Comparison of ENCODE assay signal across 11 mouse cellular contexts in genomic region chr17:47600601-47601388, GRCm38 (mm10). TPM values are rescaled to one million over a fixed set of nuclear protein-coding genes. Genes with fewer than 3 reads are reported as not detected.
DNase-seq lines count a peak whose midpoint lies in the region; ATAC-seq lines count a peak whose summit lies in the region.
"Had no signal": no experiment of that assay in that cellular context is flagged by ENCODE, and none has a peak within 500 bp of the region (broad histone marks: within the 10 kb centered on the region; RNA-seq: fewer than 3 reads in every experiment).

No protein-coding gene starts in this region.

- no peak for ATAC-seq in liver, embryonic 11.5 days (replicated peaks; ENCODE audit: low FRiP score)
- ATAC-seq in limb, embryonic 15.5 days (ENCODE audit: insufficient number of reproducible peaks, low FRiP score, low TSS enrichment, low read depth) = no peak

- H3K4me3 ChIP-seq in liver, embryonic 11.5 days (ENCODE audit: low read depth, low read length) = no peak overlapping the region
- H3K4me3 ChIP-seq in limb, embryonic 15.5 days = no peak overlapping the region
- H3K4me3 ChIP-seq: limb, embryonic 13.5 days had no signal

- H3K9me3 ChIP-seq in liver, embryonic 11.5 days (ENCODE audit: control insufficient read depth, low read length) = no peaks in the 10 kb centered on the region
- no peaks in the 10 kb centered on the region for H3K9me3 ChIP-seq in limb, embryonic 15.5 days
- H3K9me3 ChIP-seq: limb, embryonic 13.5 days had no signal

- peak overlapping the region; percentile 99; the same call in 1 of the 2 replicates for H3K27ac ChIP-seq in liver, embryonic 11.5 days (ENCODE audit: low read depth, low read length)
- H3K27ac ChIP-seq in limb, embryonic 15.5 days = peak overlapping the region; percentile 69

- H3K27me3 ChIP-seq in liver, embryonic 11.5 days (replicated peaks; ENCODE audit: control insufficient read depth, insufficient read depth, low read length) = no peaks in the 10 kb centered on the region
- H3K27me3 ChIP-seq in limb, embryonic 15.5 days = no peaks in the 10 kb centered on the region
- H3K27me3 ChIP-seq: limb, embryonic 13.5 days had no signal

- H3K9ac ChIP-seq in liver, embryonic 11.5 days (ENCODE audit: low read depth, low read length) = no peak overlapping the region
- no peak overlapping the region for H3K9ac ChIP-seq in limb, embryonic 15.5 days
- H3K9ac ChIP-seq: limb, embryonic 13.5 days had no signal

- peaks cover 39% of the 10 kb centered on the region for H3K4me1 ChIP-seq in liver, embryonic 11.5 days (replicated peaks; ENCODE audit: control insufficient read depth, insufficient read depth, low read length)
- H3K4me1 ChIP-seq in limb, embryonic 15.5 days = peaks cover 30% of the 10 kb centered on the region

- H3K4me2 ChIP-seq in liver, embryonic 11.5 days = no peak overlapping the region
- H3K4me2 ChIP-seq in limb, embryonic 15.5 days = no peak overlapping the region
- H3K4me2 ChIP-seq: limb, embryonic 13.5 days had no signal

- intact Hi-C loops in left cerebral cortex, postnatal 4 days (cut with DNase I) = loop anchor here (10.0 kb wide), 1 partner anchor 216 kb away; the partner anchor contains the start of gene Guca1b

- WGBS in liver, embryonic 11.5 days = 85% methylated on average over 13 of the region's 13 CpGs
- 87% methylated on average over 13 of the region's 13 CpGs for WGBS in limb, embryonic 15.5 days

- H3K36me3 ChIP-seq in liver, embryonic 11.5 days (ENCODE audit: control insufficient read depth, insufficient read depth, low read length) = peaks cover 73% of the 10 kb centered on the region
- H3K36me3 ChIP-seq in limb, embryonic 15.5 days = peaks cover 86% of the 10 kb centered on the region

- DNase-seq in liver, embryonic 11.5 days (ENCODE audit: low spot score) = no peak
- DNase-seq in liver (no peak), adipocyte (ENCODE audit: low spot score) (no peak)
- DNase-seq in T-cell, adult 2 months (ENCODE audit: low spot score) = peak; percentile 72
- peak; percentile 42 to 53 for DNase-seq in thymus, postnatal 10 days (ENCODE audit: low spot score in 2 of 2)
- DNase-seq in left cerebral cortex, adult 18-20 months (ENCODE audit: low spot score in 2 of 2) = no peak
- no peak for DNase-seq in left cerebral cortex, postnatal 4 days
- DNase-seq: kidney, adult 9 months; midbrain, embryonic 14.5 days had no signal

RNA-seq across cellular contexts. Expression of gene Bysl, which starts 10.5 kb away (rescaled TPM):
- 43.1 and 45.9 TPM in 2 replicates for polyA plus RNA-seq in liver, embryonic 11.5 days (2014; fragmentation: Nextera tagmentation; extraction: Ambion mirVana)
- polyA plus RNA-seq in limb, embryonic 15.5 days (2015; fragmentation: Nextera tagmentation; extraction: Ambion mirVana) = 24.1 and 26.3 TPM in 2 replicates
- 10 to 100 TPM; 18.3 to 18.7 TPM for total RNA-seq in left cerebral cortex, adult 18-20 months (2021)
- total RNA-seq in left cerebral cortex, postnatal 4 days (2021) = 10 to 100 TPM; 28.6 TPM

RNA-seq across cellular contexts. Expression of gene Med20, which starts 10.6 kb away (rescaled TPM):
- 48.9 and 53.3 TPM in 2 replicates for polyA plus RNA-seq in liver, embryonic 11.5 days (2014; fragmentation: Nextera tagmentation; extraction: Ambion mirVana)
- 48.9 and 53.2 TPM in 2 replicates for polyA plus RNA-seq in limb, embryonic 15.5 days (2015; fragmentation: Nextera tagmentation; extraction: Ambion mirVana)
- total RNA-seq in left cerebral cortex, adult 18-20 months (2021) = 10 to 100 TPM; 33.0 to 33.5 TPM
- total RNA-seq in left cerebral cortex, postnatal 4 days (2021) = 10 to 100 TPM; 29.2 to 30.3 TPM

RNA-seq across cellular contexts. Expression of gene Gm20517, which starts 10.6 kb away (rescaled TPM):
- 1.5 and 2.5 TPM in 2 replicates for polyA plus RNA-seq in liver, embryonic 11.5 days (2014; fragmentation: Nextera tagmentation; extraction: Ambion mirVana)
- polyA plus RNA-seq in limb, embryonic 15.5 days (2015; fragmentation: Nextera tagmentation; extraction: Ambion mirVana) = 0.99 and 2.4 TPM in 2 replicates
- total RNA-seq in left cerebral cortex, adult 18-20 months (2021) = 1 to 10 TPM; 3.3 to 8.3 TPM
- 1 to 10 TPM; 4.8 to 6.6 TPM for total RNA-seq in left cerebral cortex, postnatal 4 days (2021)

RNA-seq across cellular contexts. Expression of gene Usp49, which starts 29.7 kb away (rescaled TPM):
- polyA plus RNA-seq in liver, embryonic 11.5 days (2014; fragmentation: Nextera tagmentation; extraction: Ambion mirVana) = 4.1 and 4.8 TPM in 2 replicates
- 3.0 and 4.0 TPM in 2 replicates for polyA plus RNA-seq in limb, embryonic 15.5 days (2015; fragmentation: Nextera tagmentation; extraction: Ambion mirVana)
- 10 to 100 TPM in 1 of 2 experiments, 1 to 10 TPM in 1; 8.0 to 11.3 TPM for total RNA-seq in left cerebral cortex, adult 18-20 months (2021)
- total RNA-seq in left cerebral cortex, postnatal 4 days (2021) = 10 to 100 TPM; 23.3 to 26.2 TPM

Comparison
In these comparisons a context has a peak if more than half of its experiments do, and no peak if none do; other contexts are left out.
1. DNase-seq: peak in T-cell, adult 2 months (single experiment) and thymus, postnatal 10 days (2 of 2); none in liver, embryonic 11.5 days (single experiment), liver (single experiment), adipocyte (single experiment), left cerebral cortex, adult 18-20 months (0 of 2) and left cerebral cortex, postnatal 4 days (single experiment).